Mouse (Mus musculus) macrophage (primary cell): ENCODE measurements around the gene Cxcl9. TPM values are rescaled to one million over a fixed set of nuclear protein-coding genes. Genes with fewer than 3 reads are reported as not detected.
A peak's percentile ranks its signal among the peaks of the same experiment; 100 is the strongest.

Source experiments
- H3K27ac ChIP-seq: fragments of 350-480 bp; formaldehyde crosslinking; 2 replicates; pipeline ENCODE4 v1.9.0; 2021
- H3K36me3 ChIP-seq: fragments of 350-480 bp; formaldehyde crosslinking; 2 replicates; pipeline ENCODE4 v1.9.0; 2021; ENCODE audit errors: inconsistent target
- H3K4me3 ChIP-seq: fragments of 350-480 bp; formaldehyde crosslinking; 2 replicates; pipeline ENCODE4 v1.9.0; 2021; ENCODE audit errors: inconsistent target
- H3K79me2 ChIP-seq: fragments of 350-480 bp; formaldehyde crosslinking; 2 replicates; pipeline ENCODE4 v1.9.0; 2021; ENCODE audit errors: inconsistent target
- WGBS: methylation state at CpG from one replicate; pipeline ENCODE4 v1.1.7; 2026; ENCODE audit warnings: inconsistent platforms; ENCODE audit not compliant: missing documents; 5-methylcytosine and 5-hydroxymethylcytosine counted together
- polyA plus RNA-seq: library from polyadenylated mRNA; stranded (reverse); fragments of 250-400 nt; gene quantifications from 3 replicates; pipeline ENCODE4 v1.2.4, GENCODE M21; 2018; ENCODE audit warnings: inconsistent platforms

Gene Cxcl9
- polyA plus RNA-seq, 1 experiment from 2014 or later = 2.3 TPM

DNA sequence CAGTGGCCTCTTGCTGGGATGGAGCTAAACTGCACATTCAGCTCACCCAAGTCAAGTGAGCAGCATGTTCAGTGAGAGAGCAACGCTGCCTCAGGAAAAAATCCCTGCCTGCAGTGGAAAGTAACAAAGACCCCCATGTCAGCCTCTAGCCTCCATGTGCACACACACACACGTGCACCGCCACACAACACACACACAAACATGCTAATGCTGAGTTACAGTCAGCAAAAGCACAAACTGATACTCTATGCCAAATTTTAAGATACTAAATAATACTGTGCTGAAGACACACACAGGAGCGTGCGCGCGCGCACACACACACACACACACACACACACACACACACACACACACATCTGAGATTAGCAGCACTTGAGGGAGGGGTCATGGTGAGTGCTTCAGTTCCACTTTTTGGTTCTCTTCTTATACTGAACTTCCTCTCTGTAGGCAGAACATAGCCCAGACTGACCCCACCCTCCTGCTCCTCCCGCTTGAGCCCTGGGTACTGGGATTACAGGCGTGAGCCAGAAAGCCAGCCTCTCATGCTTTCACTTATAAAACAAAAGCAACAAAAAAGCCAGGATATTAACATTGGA, 48.8 kb downstream of the Cxcl9 start:
- Histone ChIP-seq H3K27ac (peak overlapping the region; percentile 62), H3K79me2 (no peaks in the 10 kb centered on the region), H3K36me3 (no peaks in the 10 kb centered on the region), H3K4me3 (no peak overlapping the region)
- under 1% methylated on average over 8 of the region's 10 CpGs for WGBS

DNA sequence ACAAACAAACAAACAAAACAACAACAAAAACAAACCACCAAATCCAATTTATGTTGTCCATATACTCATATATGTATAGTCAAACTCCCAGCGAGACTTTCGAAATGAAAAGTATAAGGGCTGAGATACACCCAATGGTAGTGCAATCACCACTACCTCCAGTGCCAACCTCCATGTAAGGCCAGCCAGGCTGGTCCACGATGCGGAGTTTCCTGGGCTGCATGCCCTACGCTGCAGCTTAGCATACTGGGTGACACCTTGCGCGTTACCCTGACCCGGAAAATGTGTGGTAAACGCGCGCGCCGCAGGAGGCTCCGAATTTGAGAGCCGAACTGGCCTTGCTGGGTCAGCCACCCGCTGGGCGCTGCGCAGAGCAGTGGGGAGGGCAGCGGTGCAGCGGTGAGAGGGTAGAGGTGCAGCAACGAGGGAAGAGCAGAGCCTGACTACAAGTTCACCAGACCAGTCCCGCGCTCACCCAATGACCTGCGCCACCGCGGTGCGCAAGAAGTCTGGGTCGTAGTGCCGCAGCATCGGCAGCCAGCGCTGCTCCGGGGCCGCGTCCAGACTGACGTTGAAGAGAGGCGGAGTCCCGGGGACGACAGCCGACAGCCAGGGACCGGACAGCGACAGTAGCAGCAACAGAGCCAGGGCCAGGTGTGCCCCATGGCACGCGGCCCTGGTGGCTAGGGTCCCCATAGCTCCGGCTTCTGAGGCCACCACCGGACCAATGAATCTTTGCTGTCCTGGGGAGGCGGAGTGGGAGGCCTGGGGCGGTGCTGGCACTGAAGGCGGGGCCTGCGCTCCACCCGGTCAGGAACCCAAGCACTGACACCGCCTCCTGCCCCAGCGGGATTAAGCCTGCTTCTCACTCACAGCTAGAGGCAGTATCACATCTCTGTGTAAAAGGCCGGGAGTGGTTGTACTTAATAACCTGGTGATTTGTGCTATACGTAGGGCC, 50.2 kb downstream of the Cxcl9 start, which contains the start of gene Naaa:
Naaa (minus strand) TSS at position 734 of the 958 bp plus-strand sequence.
- Histone ChIP-seq H3K79me2 (no peaks in the 10 kb centered on the region), H3K36me3 (no peaks in the 10 kb centered on the region), H3K4me3 (peak within 1 kb of the TSS; percentile 38), H3K27ac (peak within 1 kb of the TSS; percentile 62)
- 2% methylated on average over 54 of the region's 54 CpGs for WGBS

Other genes with a start within 250 kb of the Cxcl9 start
- 76.9 to 105 TPM (median 87.9 TPM) in 3 replicates for gene G3bp2, start 244.4 kb downstream of the Cxcl9 start, polyA plus RNA-seq
- 47.9 to 67.1 TPM (median 62.5 TPM) in 3 replicates for gene Uso1, start 190.1 kb downstream of the Cxcl9 start, polyA plus RNA-seq
- gene U90926, start 112.7 kb downstream of the Cxcl9 start, polyA plus RNA-seq = not detected in 3 replicates
- 0.19 TPM in 1 of 3 replicates, not detected in the others for gene Ppef2, start 71.8 kb downstream of the Cxcl9 start, polyA plus RNA-seq
- 7.7 to 41.0 TPM (median 19.5 TPM) in 3 replicates for gene Naaa, start 49.9 kb downstream of the Cxcl9 start, polyA plus RNA-seq
- 7.9 to 11.2 TPM (median 8.9 TPM) in 3 replicates for gene Sdad1, start 17.6 kb downstream of the Cxcl9 start, polyA plus RNA-seq
- not detected in 3 replicates for gene Art3, start 3.7 kb upstream of the Cxcl9 start, polyA plus RNA-seq
- 29.8 to 324 TPM (median 31.4 TPM) in 3 replicates for gene Cxcl10, start 20.8 kb upstream of the Cxcl9 start, polyA plus RNA-seq
- 13.2 to 22.7 TPM (median 15.8 TPM) in 3 replicates for gene Nup54, start 107.1 kb upstream of the Cxcl9 start, polyA plus RNA-seq
- gene Scarb2, start 178.8 kb upstream of the Cxcl9 start, polyA plus RNA-seq = 93.3 to 161 TPM (median 147 TPM) in 3 replicates
- gene Fam47e, start 227.0 kb upstream of the Cxcl9 start, polyA plus RNA-seq = not detected in 3 replicates